Mouse (Mus musculus): ENCODE data around the gene Rrp12. TPM values are rescaled to one million over a fixed set of nuclear protein-coding genes. Genes with fewer than 3 reads are reported as not detected.
"Not testable (repeated sequence)": the region's sequence is repeated elsewhere in the genome, so short reads cannot be mapped to it uniquely, and the experiment has no call there.

The Rrp12 gene
- total RNA-seq (2015) (10.4 and 10.5 TPM in 2 replicates), total RNA-seq (2017) (18.9 and 20.5 TPM in 2 replicates)

GRCm38 (mm10) chr19:41895460-41896318 lies at the start of gene Rrp12:
TSS of gene Rrp12 (minus strand) at chr19:41896173.
- ATAC-seq (replicated peaks; ENCODE audit: poor library complexity) = peak; percentile 87

GRCm38 (mm10) chr19:41943841-41944240 lies 47.9 kb upstream of the Rrp12 start:
- ATAC-seq (replicated peaks; ENCODE audit: poor library complexity) = no peak

GRCm38 (mm10) chr19:41938539-41938938 lies 42.6 kb upstream of the Rrp12 start:
- no peak for ATAC-seq (replicated peaks; ENCODE audit: poor library complexity)

DNA sequence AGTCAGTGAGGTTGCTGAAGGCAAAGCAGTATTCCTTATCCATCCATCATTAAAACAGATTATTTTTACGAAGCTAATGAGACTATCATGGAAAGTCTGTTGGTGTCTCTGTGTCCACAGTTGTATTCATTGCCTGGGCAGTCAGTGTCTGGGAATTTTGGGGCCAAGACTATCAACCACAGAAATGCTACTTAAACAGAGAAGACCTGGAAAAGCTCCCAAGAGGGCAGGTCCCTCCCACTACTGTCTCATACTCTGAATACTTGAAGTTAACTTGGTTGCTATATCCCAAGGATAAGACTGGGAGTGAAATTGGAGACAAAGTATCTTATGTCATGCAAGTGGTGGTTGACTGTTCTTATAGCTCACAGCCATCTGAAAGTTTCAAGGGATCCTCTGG lies 39.9 kb upstream of the Rrp12 start:
- no peak for ATAC-seq (replicated peaks; ENCODE audit: poor library complexity)

- ATAC-seq (replicated peaks; ENCODE audit: poor library complexity) = no peak
Observed at GRCm38 (mm10) chr19:41934124-41934523, 38.2 kb upstream of the Rrp12 start.

DNA sequence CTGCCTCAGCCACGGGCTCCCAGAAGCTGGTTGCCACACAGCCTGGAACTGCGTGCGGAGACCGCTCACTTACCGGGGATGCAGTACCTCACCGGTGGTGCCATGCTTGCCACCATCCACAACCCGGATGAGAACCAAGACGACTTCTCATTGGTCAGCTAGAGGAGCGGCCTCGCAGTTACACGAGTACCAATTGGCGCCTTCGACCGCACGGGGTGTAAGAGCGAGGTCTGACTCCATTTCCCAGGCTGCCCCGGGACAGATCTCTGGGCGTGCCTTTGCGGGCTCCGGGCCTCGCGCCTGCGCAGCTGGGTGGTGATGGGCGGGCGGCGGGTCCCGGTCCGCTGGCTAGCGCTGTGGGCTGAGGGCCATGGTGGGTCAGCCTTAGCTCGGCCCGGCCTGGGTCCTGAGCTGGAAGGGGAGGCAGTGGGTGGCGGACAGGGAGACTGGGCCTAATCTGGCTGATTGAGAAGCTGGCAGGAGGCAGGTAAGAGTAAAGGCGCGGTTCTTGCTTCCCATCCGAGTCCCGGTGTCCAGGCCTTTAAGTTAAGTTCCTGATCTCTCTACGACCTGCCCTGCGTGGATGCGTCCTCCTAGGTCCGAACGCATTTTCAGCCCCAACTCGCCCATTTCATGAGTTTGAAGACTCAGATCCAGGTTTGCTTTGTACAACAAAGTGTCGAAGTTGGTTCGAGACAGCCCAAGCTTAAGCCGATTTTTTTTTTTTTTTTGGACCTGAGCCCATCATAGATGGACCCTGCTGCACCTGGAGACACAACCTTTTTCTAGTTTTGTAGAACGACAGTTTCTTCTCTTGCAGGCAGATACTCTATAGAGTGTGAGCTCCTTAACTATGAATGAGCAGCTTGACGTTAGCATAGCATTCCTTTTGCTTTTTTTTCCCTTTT lies 37.5 kb upstream of the Rrp12 start, which contains the start of the genes Exosc1 and Zdhhc16:
TSS of gene Exosc1 (minus strand) at position 245 of the 908 bp plus-strand sequence.
TSS of gene Zdhhc16 (plus strand) at position 302 of the 908 bp plus-strand sequence.
- peak; percentile 96 for ATAC-seq (replicated peaks; ENCODE audit: poor library complexity)

DNA sequence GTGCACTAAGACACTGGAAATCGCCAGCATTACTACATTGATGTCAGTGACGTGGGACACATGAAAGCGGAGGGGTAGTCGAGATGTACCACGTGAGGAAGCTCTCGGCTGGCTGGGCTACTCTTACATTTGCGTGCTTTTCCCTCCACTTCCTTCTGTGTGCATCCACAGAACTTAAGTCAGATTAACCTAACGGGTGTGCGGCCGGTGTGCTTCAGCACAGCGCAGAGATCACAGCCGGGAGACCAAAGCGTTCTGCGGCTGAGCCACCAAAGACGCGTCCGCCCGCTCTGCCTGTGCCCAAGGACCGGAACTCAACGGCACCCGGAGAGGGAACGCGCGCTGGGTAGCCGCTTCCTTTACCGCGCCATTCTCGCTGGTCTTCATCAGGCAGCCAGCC lies 36.7 kb upstream of the Rrp12 start:
- peak; percentile 70 for ATAC-seq (replicated peaks; ENCODE audit: poor library complexity)

DNA sequence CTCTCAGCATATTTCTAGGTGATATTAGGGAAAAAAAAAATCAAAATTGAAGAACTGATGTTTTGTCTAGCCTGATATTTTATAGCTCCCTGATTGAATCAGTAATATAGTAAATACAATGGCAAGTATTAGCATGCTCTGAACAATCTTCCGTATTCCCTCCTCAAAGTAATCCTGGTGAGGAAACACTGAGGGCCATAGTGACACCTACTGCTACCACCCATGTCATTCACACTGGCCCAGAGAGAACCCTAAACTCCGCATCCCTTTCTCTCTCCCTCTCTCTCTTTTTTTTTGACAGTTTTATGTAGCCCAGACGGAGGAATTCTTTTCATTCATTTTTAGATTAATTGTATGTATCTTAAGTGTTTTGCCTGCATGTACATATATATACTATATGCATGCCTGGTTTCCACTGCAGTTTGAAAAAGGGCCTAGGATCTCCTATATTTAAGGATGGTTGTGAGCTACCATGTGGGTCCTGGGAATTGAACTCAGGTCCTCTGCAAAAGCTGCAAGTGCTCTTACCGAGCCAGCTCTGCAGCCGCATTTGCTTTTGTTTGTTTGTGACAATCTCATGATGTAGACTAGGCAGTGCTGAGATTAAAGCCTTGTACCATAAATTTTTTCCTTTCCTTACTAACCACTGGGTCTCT lies 24.6 kb upstream of the Rrp12 start:
- no peak for ATAC-seq (replicated peaks; ENCODE audit: poor library complexity)

DNA sequence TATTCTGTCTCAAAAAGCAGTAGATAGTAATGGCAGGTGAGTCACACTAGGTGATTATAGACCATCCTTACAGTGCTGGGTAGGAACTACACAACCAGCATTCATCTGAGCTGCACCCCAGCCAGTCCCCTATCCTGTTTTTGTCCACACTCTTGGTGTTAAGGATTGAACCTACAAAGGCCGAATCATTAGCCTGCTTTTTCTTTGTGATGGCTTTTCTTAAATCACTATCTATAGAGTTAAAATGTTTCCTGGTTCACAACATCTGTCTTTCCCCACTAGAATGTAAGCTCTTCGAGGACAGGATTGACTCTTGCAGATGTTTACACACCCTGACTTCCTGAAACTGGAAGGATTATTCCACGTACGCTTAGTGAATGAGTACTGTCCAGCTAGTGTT lies 23.5 kb upstream of the Rrp12 start:
- no peak for ATAC-seq (replicated peaks; ENCODE audit: poor library complexity)

DNA sequence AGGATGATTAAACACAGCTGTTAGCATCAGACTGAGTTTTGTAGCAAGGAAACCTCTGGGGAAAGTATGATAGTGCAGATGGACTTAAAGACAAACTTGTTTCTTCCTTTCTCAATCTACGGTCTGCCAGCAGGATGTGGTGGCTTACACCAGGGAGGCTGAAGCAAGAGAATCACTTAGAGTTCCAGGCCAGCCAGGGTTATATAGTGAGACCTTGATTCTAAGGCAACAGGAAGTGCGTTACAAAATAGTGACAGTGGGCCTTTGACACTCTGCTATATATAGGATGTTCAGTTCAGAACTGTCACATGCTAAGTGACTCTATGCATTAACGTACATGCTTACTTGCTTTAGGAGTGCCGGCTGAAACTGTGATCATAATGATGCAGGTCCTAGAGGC lies 20.9 kb upstream of the Rrp12 start:
- peak; percentile 70 for ATAC-seq (replicated peaks; ENCODE audit: poor library complexity)

- ATAC-seq (replicated peaks; ENCODE audit: poor library complexity) = no peak
Observed at GRCm38 (mm10) chr19:41915294-41915693, 19.3 kb upstream of the Rrp12 start.

DNA sequence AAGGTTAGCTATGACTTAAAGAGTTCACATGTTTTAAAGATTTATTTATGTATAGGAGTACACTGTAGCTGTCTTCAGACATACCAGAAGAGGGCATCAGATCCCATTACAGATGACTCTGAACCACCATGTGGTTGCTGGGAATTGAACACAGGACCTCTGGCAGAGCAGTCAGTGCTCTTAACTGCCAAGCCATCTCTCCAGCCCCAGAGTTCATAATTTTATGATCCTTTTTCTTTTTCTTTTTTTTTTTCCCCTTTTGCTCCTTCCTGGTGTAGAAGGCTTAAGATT lies 18.6 kb upstream of the Rrp12 start:
- ATAC-seq (replicated peaks; ENCODE audit: poor library complexity) = not testable (repeated sequence)

DNA sequence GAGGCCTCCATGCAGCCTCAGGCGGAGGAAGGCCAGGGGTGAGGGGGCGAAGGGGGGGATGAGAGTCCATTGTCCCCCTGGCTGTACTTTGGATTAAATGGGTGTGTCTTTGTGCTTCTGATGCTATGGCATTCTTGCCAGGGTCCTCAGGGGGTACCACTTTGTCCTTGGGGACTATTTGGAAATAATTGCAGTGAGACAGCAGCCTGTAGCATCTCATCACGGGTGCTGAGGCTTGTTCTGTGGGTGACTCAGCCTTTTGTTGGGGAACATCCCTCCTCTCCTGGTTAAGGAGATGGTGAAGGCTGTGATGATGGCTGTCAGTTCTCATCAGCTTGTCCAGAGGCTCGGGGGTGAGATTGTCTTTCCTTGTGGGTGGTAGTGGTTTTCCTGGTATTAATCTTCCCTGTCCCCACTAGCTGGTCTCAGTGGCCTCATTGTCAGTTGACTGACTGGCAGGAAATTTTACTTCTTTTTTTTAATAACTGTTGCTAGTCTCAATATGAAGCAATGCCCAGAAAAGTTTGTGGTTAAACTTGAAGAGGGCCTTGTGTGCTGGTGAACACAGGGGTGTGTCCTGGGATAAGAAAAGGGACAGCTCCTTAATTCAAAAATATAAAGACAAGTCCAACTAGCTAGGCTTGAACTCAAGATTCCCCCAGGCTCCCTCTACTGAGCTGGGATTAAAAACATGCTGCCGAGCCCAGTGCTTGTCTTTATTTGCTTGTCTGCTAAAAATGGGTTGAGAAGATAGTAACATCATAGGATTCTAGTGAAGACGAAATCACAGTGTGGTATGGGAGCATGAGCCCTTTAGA lies 18.0 kb upstream of the Rrp12 start:
- peak; percentile 40 for ATAC-seq (replicated peaks; ENCODE audit: poor library complexity)

DNA sequence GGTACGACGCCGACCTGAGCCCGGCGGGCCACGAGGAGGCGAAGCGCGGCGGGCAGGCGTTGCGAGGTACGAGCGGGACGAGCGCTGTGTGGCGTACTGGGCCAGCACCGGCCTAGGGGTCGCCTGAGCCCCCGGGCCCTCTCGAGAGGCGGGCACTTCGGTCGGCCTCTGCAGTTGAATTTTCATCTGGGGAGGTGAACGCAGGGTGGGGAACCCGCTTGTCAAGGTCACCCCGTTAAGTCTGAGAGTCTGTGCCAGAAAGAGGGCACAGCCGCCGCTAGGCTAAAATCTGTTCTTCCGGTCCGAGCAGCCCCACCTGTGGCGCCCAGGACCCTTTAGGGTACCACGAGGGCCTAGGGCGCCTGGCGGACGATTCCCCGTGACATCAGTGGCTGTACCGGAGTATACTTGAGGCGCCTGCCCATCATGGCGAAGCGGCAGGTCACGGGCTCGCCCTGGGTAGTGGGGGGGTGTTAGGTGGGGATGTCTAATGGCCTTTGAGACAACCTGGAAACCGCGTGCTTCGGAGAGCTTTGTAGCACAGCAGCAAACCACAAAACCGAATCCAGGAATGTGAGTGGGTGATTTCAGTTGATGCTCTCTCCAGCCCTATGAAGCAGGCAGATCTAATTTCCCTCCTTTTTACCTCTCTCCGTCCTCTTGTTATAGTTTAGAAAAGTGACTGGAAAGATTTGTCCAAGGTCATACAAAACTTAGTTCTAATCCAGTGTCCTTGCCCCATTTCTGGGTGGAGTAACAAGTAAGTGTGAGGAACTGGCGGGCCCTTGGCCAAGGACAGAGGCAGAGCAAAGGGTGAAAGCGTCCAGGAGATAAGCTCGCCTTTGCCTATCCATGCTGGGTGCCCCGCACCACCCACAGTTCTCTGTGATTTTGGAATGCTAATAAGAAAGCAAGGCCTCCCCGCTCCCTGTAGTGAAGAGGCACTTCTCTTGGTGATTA lies 16.4 kb upstream of the Rrp12 start:
- ATAC-seq (replicated peaks; ENCODE audit: poor library complexity) = no peak

- ATAC-seq (replicated peaks; ENCODE audit: poor library complexity) = peak; percentile 85
Observed at GRCm38 (mm10) chr19:41911178-41912073, 15.5 kb upstream of the Rrp12 start, which contains the start of gene Pgam1. TSS of gene Pgam1 (plus strand) at chr19:41911923.

DNA sequence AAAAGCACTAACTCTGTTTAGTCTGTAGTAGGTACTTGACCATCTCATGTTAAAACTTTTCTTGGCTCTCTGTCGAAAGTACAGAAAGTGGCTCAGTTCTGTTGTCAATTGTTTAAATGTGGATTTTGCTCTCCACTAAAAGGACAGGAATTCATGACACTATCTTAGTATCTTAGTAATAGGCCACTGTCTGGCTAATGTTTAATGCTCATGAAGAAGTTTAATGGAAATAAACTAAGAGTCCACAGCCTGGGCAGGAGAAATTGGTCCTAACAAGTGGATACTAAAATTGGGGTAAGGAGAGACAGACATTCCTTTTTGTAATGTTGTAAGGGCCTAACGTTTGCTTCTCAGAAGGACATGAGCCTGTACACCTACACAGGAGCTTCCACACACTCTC lies 14.4 kb upstream of the Rrp12 start:
- ATAC-seq (replicated peaks; ENCODE audit: poor library complexity) = no peak

DNA sequence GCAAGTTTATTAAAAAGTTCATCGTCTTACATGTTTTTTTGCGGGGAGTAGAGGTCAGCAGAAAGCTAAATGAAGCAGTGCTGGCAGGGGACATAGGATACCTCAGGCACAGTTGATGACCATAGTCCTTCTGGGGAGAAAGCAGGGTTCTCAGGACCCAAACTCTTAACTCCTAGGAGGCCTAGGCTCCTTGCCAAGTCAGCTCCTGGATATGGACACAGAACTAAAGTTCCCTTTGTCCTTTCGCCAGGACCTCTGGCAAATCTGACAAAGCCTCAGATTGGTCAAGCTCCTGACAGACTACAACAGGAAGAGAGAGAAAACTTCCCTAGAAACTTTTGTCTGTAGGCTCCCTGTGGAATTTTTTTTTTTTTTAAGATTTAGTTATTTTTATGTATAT lies 12.8 kb upstream of the Rrp12 start:
- ATAC-seq (replicated peaks; ENCODE audit: poor library complexity) = no peak

- no peak for ATAC-seq (replicated peaks; ENCODE audit: poor library complexity)
Observed at GRCm38 (mm10) chr19:41907079-41907760, 11.2 kb upstream of the Rrp12 start.
